Mouse (Mus musculus): ENCODE measurements around the gene Gm32742. TPM values are rescaled to one million over a fixed set of nuclear protein-coding genes. Genes with fewer than 3 reads are reported as not detected.
"Not testable (repeated sequence)": the region's sequence is repeated elsewhere in the genome, so short reads cannot be mapped to it uniquely, and the experiment has no call there.

The Gm32742 gene
- polyA plus RNA-seq, 1 experiment from 2014 or later = 0.05 TPM

- Histone ChIP-seq H3K9me3 (no peaks in the 10 kb centered on the region), H3K27me3 (replicated peaks) (no peaks in the 10 kb centered on the region), H3K36me3 (no peaks in the 10 kb centered on the region), H3K9ac (no peak overlapping the region), H3K4me2 (no peak overlapping the region), H3K4me1 (no peaks in the 10 kb centered on the region), H3K27ac (no peak overlapping the region), H3K4me3 (replicated peaks) (no peak overlapping the region)
- 68% methylated on average over 6 of the region's 6 CpGs for WGBS
- ATAC-seq (ENCODE audit: insufficient read depth, low FRiP score, low read depth) = no peak
Measured at GRCm38 (mm10) chr9:51144218-51144617, 21.1 kb downstream of the Gm32742 start.

- H3K4me1 ChIP-seq = no peaks in the 10 kb centered on the region
- no peak for ATAC-seq (ENCODE audit: insufficient read depth, low FRiP score, low read depth)
- no peak overlapping the region for H3K27ac ChIP-seq
- H3K4me2 ChIP-seq = no peak overlapping the region
- H3K27me3 ChIP-seq (replicated peaks) = no peaks in the 10 kb centered on the region
- WGBS = 92% methylated on average over 1 of the region's 1 CpGs
- no peaks in the 10 kb centered on the region for H3K9me3 ChIP-seq
- H3K9ac ChIP-seq = no peak overlapping the region
- H3K4me3 ChIP-seq (replicated peaks) = no peak overlapping the region
- no peaks in the 10 kb centered on the region for H3K36me3 ChIP-seq
Measured at GRCm38 (mm10) chr9:51143437-51143836, 21.9 kb downstream of the Gm32742 start.

- no peak overlapping the region for H3K4me2 ChIP-seq
- H3K27ac ChIP-seq = no peak overlapping the region
- no peak overlapping the region for H3K9ac ChIP-seq
- ATAC-seq (ENCODE audit: insufficient read depth, low FRiP score, low read depth) = no peak
- no peaks in the 10 kb centered on the region for H3K27me3 ChIP-seq (replicated peaks)
- WGBS = 77% methylated on average over 3 of the region's 3 CpGs
- H3K4me1 ChIP-seq = no peaks in the 10 kb centered on the region
- H3K9me3 ChIP-seq = no peaks in the 10 kb centered on the region
- H3K36me3 ChIP-seq = no peaks in the 10 kb centered on the region
- H3K4me3 ChIP-seq (replicated peaks) = no peak overlapping the region
Measured at GRCm38 (mm10) chr9:51140711-51141110, 24.6 kb downstream of the Gm32742 start.

- not testable (repeated sequence) for H3K4me3 ChIP-seq (replicated peaks); H3K9ac ChIP-seq; H3K36me3 ChIP-seq; H3K9me3 ChIP-seq; H3K27ac ChIP-seq; H3K4me1 ChIP-seq; H3K4me2 ChIP-seq; ATAC-seq (ENCODE audit: insufficient read depth, low FRiP score, low read depth); H3K27me3 ChIP-seq (replicated peaks)
- 79% methylated on average over 1 of the region's 1 CpGs for WGBS
Measured at GRCm38 (mm10) chr9:51139401-51139800, 25.9 kb downstream of the Gm32742 start.

GRCm38 (mm10) chr9:51138301-51138700, 27.0 kb downstream of the Gm32742 start:
- Histone ChIP-seq H3K4me2 (no peak overlapping the region), H3K9ac (no peak overlapping the region), H3K4me3 (replicated peaks) (no peak overlapping the region), H3K27me3 (replicated peaks) (no peaks in the 10 kb centered on the region), H3K27ac (no peak overlapping the region), H3K36me3 (no peaks in the 10 kb centered on the region), H3K4me1 (no peaks in the 10 kb centered on the region), H3K9me3 (no peaks in the 10 kb centered on the region)
- WGBS = 87% methylated on average over 1 of the region's 1 CpGs
- ATAC-seq (ENCODE audit: insufficient read depth, low FRiP score, low read depth) = no peak

GRCm38 (mm10) chr9:51137836-51138235, 27.5 kb downstream of the Gm32742 start:
- no peak overlapping the region for H3K4me3 ChIP-seq (replicated peaks)
- no peak for ATAC-seq (ENCODE audit: insufficient read depth, low FRiP score, low read depth)
- 75% methylated on average over 1 of the region's 1 CpGs for WGBS

GRCm38 (mm10) chr9:51137432-51137831, 27.9 kb downstream of the Gm32742 start:
- 81% methylated on average over 4 of the region's 4 CpGs for WGBS
- Histone ChIP-seq H3K27ac (no peak overlapping the region), H3K4me1 (no peaks in the 10 kb centered on the region), H3K4me3 (replicated peaks) (no peak overlapping the region), H3K9me3 (no peaks in the 10 kb centered on the region), H3K36me3 (no peaks in the 10 kb centered on the region), H3K27me3 (replicated peaks) (no peaks in the 10 kb centered on the region), H3K9ac (no peak overlapping the region), H3K4me2 (no peak overlapping the region)
- no peak for ATAC-seq (ENCODE audit: insufficient read depth, low FRiP score, low read depth)

More at GRCm38 (mm10) chr9:51137836-51138235, 27.5 kb downstream of the Gm32742 start:
- Histone ChIP-seq H3K4me1 (no peaks in the 10 kb centered on the region), H3K36me3 (no peaks in the 10 kb centered on the region), H3K9me3 (no peaks in the 10 kb centered on the region), H3K27ac (no peak overlapping the region), H3K9ac (no peak overlapping the region), H3K4me2 (no peak overlapping the region), H3K27me3 (replicated peaks) (no peaks in the 10 kb centered on the region)

- Histone ChIP-seq H3K4me3 (replicated peaks) (no peak overlapping the region), H3K27ac (no peak overlapping the region), H3K4me1 (no peaks in the 10 kb centered on the region), H3K9me3 (no peaks in the 10 kb centered on the region), H3K4me2 (no peak overlapping the region), H3K9ac (no peak overlapping the region), H3K27me3 (replicated peaks) (no peaks in the 10 kb centered on the region), H3K36me3 (no peaks in the 10 kb centered on the region)
- 65% methylated on average over 3 of the region's 3 CpGs for WGBS
- no peak for ATAC-seq (ENCODE audit: insufficient read depth, low FRiP score, low read depth)
Measured at GRCm38 (mm10) chr9:51136985-51137384, 28.3 kb downstream of the Gm32742 start.

GRCm38 (mm10) chr9:51114767-51115166, 50.5 kb downstream of the Gm32742 start:
- ATAC-seq (ENCODE audit: insufficient read depth, low FRiP score, low read depth) = no peak
- WGBS = 72% methylated on average over 4 of the region's 4 CpGs
- no peaks in the 10 kb centered on the region for H3K9me3 ChIP-seq

GRCm38 (mm10) chr9:51105751-51106150, 59.6 kb downstream of the Gm32742 start:
- Histone ChIP-seq H3K4me1 (peaks cover 4% of the 10 kb centered on the region; the same call in 1 of the 2 replicates), H3K27me3 (replicated peaks) (no peaks in the 10 kb centered on the region), H3K4me3 (replicated peaks) (no peak overlapping the region), H3K27ac (no peak overlapping the region), H3K9ac (no peak overlapping the region), H3K36me3 (no peaks in the 10 kb centered on the region), H3K4me2 (no peak overlapping the region), H3K9me3 (no peaks in the 10 kb centered on the region)
- WGBS = 61% methylated on average over 2 of the region's 2 CpGs
- ATAC-seq (ENCODE audit: insufficient read depth, low FRiP score, low read depth) = no peak

More at GRCm38 (mm10) chr9:51114767-51115166, 50.5 kb downstream of the Gm32742 start:
- H3K36me3 ChIP-seq = no peaks in the 10 kb centered on the region
- no peak overlapping the region for H3K27ac ChIP-seq
- H3K4me3 ChIP-seq (replicated peaks) = no peak overlapping the region
- no peak overlapping the region for H3K9ac ChIP-seq
- H3K4me2 ChIP-seq = no peak overlapping the region
- H3K4me1 ChIP-seq = no peaks in the 10 kb centered on the region
- H3K27me3 ChIP-seq (replicated peaks) = no peaks in the 10 kb centered on the region

- 11% methylated on average over 30 of the region's 30 CpGs for WGBS
Measured at GRCm38 (mm10) chr9:51103808-51104514, 61.4 kb downstream of the Gm32742 start.

GRCm38 (mm10) chr9:51102963-51103807, 62.1 kb downstream of the Gm32742 start:
- Histone ChIP-seq H3K36me3 (no peaks in the 10 kb centered on the region), H3K9me3 (no peaks in the 10 kb centered on the region), H3K9ac (peak overlapping the region; percentile 52), H3K27ac (no peak overlapping the region), H3K4me3 (replicated peaks) (peak overlapping the region; percentile 52), H3K27me3 (replicated peaks) (no peaks in the 10 kb centered on the region), H3K4me1 (peaks cover 4% of the 10 kb centered on the region; the same call in 1 of the 2 replicates), H3K4me2 (peak overlapping the region; percentile 99)
- no peak for ATAC-seq (ENCODE audit: insufficient read depth, low FRiP score, low read depth)
- WGBS = 2% methylated on average over 44 of the region's 44 CpGs

More at GRCm38 (mm10) chr9:51103808-51104514, 61.4 kb downstream of the Gm32742 start:
- H3K4me3 ChIP-seq (replicated peaks) = peak overlapping the region; percentile 52
- H3K27ac ChIP-seq = no peak overlapping the region
- ATAC-seq (ENCODE audit: insufficient read depth, low FRiP score, low read depth) = peak; percentile 56; the same call in 1 of the 2 replicates
- H3K36me3 ChIP-seq = no peaks in the 10 kb centered on the region
- no peaks in the 10 kb centered on the region for H3K27me3 ChIP-seq (replicated peaks)
- H3K9me3 ChIP-seq = no peaks in the 10 kb centered on the region
- peaks cover 4% of the 10 kb centered on the region; the same call in 1 of the 2 replicates for H3K4me1 ChIP-seq
- H3K4me2 ChIP-seq = peak overlapping the region; percentile 99
- peak overlapping the region; percentile 52 for H3K9ac ChIP-seq
